Mouse (Mus musculus): ENCODE results near the gene Kdm5a. TPM values are rescaled to one million over a fixed set of nuclear protein-coding genes. Genes with fewer than 3 reads are reported as not detected.
A peak's percentile ranks its signal among the peaks of the same experiment; 100 is the strongest.

Kdm5a gene
- total and polyA plus RNA-seq, 3 experiments, result 20.8 to 35.8 (median 29.3) TPM

GRCm38 (mm10) chr6:120482756-120483155 is 118.8 kb downstream of the Kdm5a start:
- H3K4me2 ChIP-seq (ENCODE audit: insufficient read depth, low read depth, poor library complexity, severe bottlenecking), result no peak overlapping the region
- peaks cover 52 to 72% of the 10 kb centered on the region in 2 experiments for H3K36me3 ChIP-seq (replicated peaks in 1 of 2; ENCODE audit: control insufficient read depth in 1 of 2, insufficient read depth in 1 of 2, low read length in 1 of 2)
- TF ChIP-seq MAZ (IDR thresholded peaks at IDR 0.05; ENCODE audit: low read depth, low read length), result no peak
- TF ChIP-seq MXI1 (IDR thresholded peaks at IDR 0.05; ENCODE audit: low read depth, low read length), result no peak
- TF ChIP-seq RCOR1 (conservative IDR thresholded peaks at IDR 0.05; ENCODE audit: low read depth, low read length), result no peak
- no peak for TF ChIP-seq ZNF384 (IDR thresholded peaks at IDR 0.05; ENCODE audit: low read depth, low read length)
- no peak for TF ChIP-seq MEF2A (IDR thresholded peaks at IDR 0.05; ENCODE audit: borderline replicate concordance, low read depth, low read length)
- no peak for TF ChIP-seq ZKSCAN1 (IDR thresholded peaks at IDR 0.05; ENCODE audit: borderline replicate concordance, low read depth, low read length)
- TF ChIP-seq MAFK (IDR thresholded peaks at IDR 0.05; ENCODE audit: insufficient replicate concordance, low read length), result no peak
- TF ChIP-seq USF1 (IDR thresholded peaks at IDR 0.05; ENCODE audit: low read depth, low read length), result no peak
- no peak for TF ChIP-seq JUN (IDR thresholded peaks at IDR 0.05; ENCODE audit: insufficient read depth, low read depth, low read length)
- TF ChIP-seq ELF1 (IDR thresholded peaks at IDR 0.05; ENCODE audit: low read depth, low read length), result no peak
- no peak for TF ChIP-seq CHD1 (IDR thresholded peaks at IDR 0.05; ENCODE audit: low read depth, low read length)
- no peak for TF ChIP-seq NELFE (IDR thresholded peaks at IDR 0.05; ENCODE audit: low read depth, low read length)
- no peak for TF ChIP-seq ZMIZ1 (IDR thresholded peaks at IDR 0.05; ENCODE audit: low read depth, low read length)
- no peak for TF ChIP-seq EP300 (IDR thresholded peaks at IDR 0.05; ENCODE audit: low read length)
- no peak for TF ChIP-seq PAX5 (IDR thresholded peaks at IDR 0.05; ENCODE audit: low read length)
- no peaks in the 10 kb centered on the region for H3K27me3 ChIP-seq (replicated peaks)
- dilution Hi-C loops (cut with MboI; ENCODE audit: extremely low pct_ligation_motif_present, extremely low pct_unique_long_range_greater_than_20kb, low sequenced_read_pairs) (no loop called here), in situ Hi-C loops (cut with MboI; ENCODE audit: low pct_ligation_motif_present, low pct_unique_long_range_greater_than_20kb, low sequenced_read_pairs) (loop anchor here (10.0 kb wide), 1 partner anchor 48 kb away; no protein-coding TSS in a partner anchor)
- no peak for DNase-seq (ENCODE audit: extremely low read depth)
- no peaks in the 10 kb centered on the region for H3K79me2 ChIP-seq (replicated peaks; ENCODE audit: control insufficient read depth, extremely low read depth, insufficient read depth, poor library complexity, severe bottlenecking)
- no peaks in the 10 kb centered on the region for H3K9me3 ChIP-seq (replicated peaks; ENCODE audit: low read length)
- no peak overlapping the region for H3K27ac ChIP-seq (ENCODE audit: insufficient read depth, low read depth)
- peaks cover 0 to 20% of the 10 kb centered on the region in 2 experiments; a peak in 2 of 4 replicates for H3K4me1 ChIP-seq (ENCODE audit: control insufficient read depth in 1 of 2, insufficient read depth in 2 of 2)
- no peak overlapping the region for H3K9ac ChIP-seq (ENCODE audit: insufficient read depth, low read depth)
- no peak overlapping the region for H3K4me3 ChIP-seq (replicated peaks in 1 of 3; ENCODE audit: low read depth in 2 of 3, low read length in 2 of 3, poor library complexity in 1 of 3)

GRCm38 (mm10) chr6:120483211-120483626 is 119.3 kb downstream of the Kdm5a start:
- peak; percentile 61 for DNase-seq (ENCODE audit: extremely low read depth)
- H3K4me3 ChIP-seq (replicated peaks in 1 of 3; ENCODE audit: low read depth in 2 of 3, low read length in 2 of 3, poor library complexity in 1 of 3), result no peak overlapping the region
- H3K36me3 ChIP-seq (replicated peaks in 1 of 2; ENCODE audit: control insufficient read depth in 1 of 2, insufficient read depth in 1 of 2, low read length in 1 of 2), result peaks cover 47 to 68% of the 10 kb centered on the region in 2 experiments
- H3K9ac ChIP-seq (ENCODE audit: insufficient read depth, low read depth), result no peak overlapping the region
- no peak for TF ChIP-seq JUND (conservative IDR thresholded peaks at IDR 0.05; ENCODE audit: low read depth, low read length)
- TF ChIP-seq UBTF (IDR thresholded peaks at IDR 0.05; ENCODE audit: low read depth, low read length), result no peak
- no peak for TF ChIP-seq ZC3H11A (IDR thresholded peaks at IDR 0.05; ENCODE audit: low read depth, low read length)
- no peak for TF ChIP-seq POLR2AphosphoS2 (IDR thresholded peaks at IDR 0.05; ENCODE audit: low read depth, low read length)
- no peak for TF ChIP-seq MAZ (IDR thresholded peaks at IDR 0.05; ENCODE audit: low read depth, low read length)
- no peak for TF ChIP-seq USF2 (conservative IDR thresholded peaks at IDR 0.05; ENCODE audit: low read depth, low read length)
- no peak for TF ChIP-seq PAX5 (IDR thresholded peaks at IDR 0.05; ENCODE audit: low read length)
- TF ChIP-seq RAD21 (IDR thresholded peaks at IDR 0.05; ENCODE audit: low read depth, low read length), result peak; percentile 78
- no peak for TF ChIP-seq ZKSCAN1 (IDR thresholded peaks at IDR 0.05; ENCODE audit: borderline replicate concordance, low read depth, low read length)
- TF ChIP-seq IRF4 (IDR thresholded peaks at IDR 0.05; ENCODE audit: low read depth, low read length), result no peak
- peak; percentile 74 for TF ChIP-seq SMC3 (IDR thresholded peaks at IDR 0.05; ENCODE audit: low read depth, low read length)
- no peak for TF ChIP-seq ZMIZ1 (IDR thresholded peaks at IDR 0.05; ENCODE audit: low read depth, low read length)
- TF ChIP-seq MXI1 (IDR thresholded peaks at IDR 0.05; ENCODE audit: low read depth, low read length), result no peak
- no peak for TF ChIP-seq NELFE (IDR thresholded peaks at IDR 0.05; ENCODE audit: low read depth, low read length)
- no peak for TF ChIP-seq MEF2A (IDR thresholded peaks at IDR 0.05; ENCODE audit: borderline replicate concordance, low read depth, low read length)
- TF ChIP-seq MAX (IDR thresholded peaks at IDR 0.05; ENCODE audit: low read length), result no peak
- no peak for TF ChIP-seq CHD1 (IDR thresholded peaks at IDR 0.05; ENCODE audit: low read depth, low read length)
- no peak for TF ChIP-seq ZNF384 (IDR thresholded peaks at IDR 0.05; ENCODE audit: low read depth, low read length)
- peak; percentile 69 to 83 for TF ChIP-seq CTCF (conservative IDR thresholded peaks at IDR 0.05 in 1 of 2, IDR thresholded peaks at IDR 0.05 in 1 of 2; ENCODE audit: low read depth in 2 of 2, low read length in 2 of 2)
- TF ChIP-seq HCFC1 (IDR thresholded peaks at IDR 0.05; ENCODE audit: low read depth, low read length), result no peak
- TF ChIP-seq MYC (IDR thresholded peaks at IDR 0.05; ENCODE audit: low read depth, low read length), result no peak
- H3K4me1 ChIP-seq (ENCODE audit: control insufficient read depth in 1 of 2, insufficient read depth in 2 of 2), result peaks cover 0 to 21% of the 10 kb centered on the region in 2 experiments; a peak in 2 of 4 replicates
- H3K9me3 ChIP-seq (replicated peaks; ENCODE audit: low read length), result no peaks in the 10 kb centered on the region
- in situ Hi-C loops (cut with MboI; ENCODE audit: low pct_ligation_motif_present, low pct_unique_long_range_greater_than_20kb, low sequenced_read_pairs), result loop anchor here (10.0 kb wide), 1 partner anchor 48 kb away; no protein-coding TSS in a partner anchor
- dilution Hi-C loops (cut with MboI; ENCODE audit: extremely low pct_ligation_motif_present, extremely low pct_unique_long_range_greater_than_20kb, low sequenced_read_pairs), result no loop called here
- no peak overlapping the region for H3K27ac ChIP-seq (ENCODE audit: insufficient read depth, low read depth)
- no peaks in the 10 kb centered on the region for H3K27me3 ChIP-seq (replicated peaks)
- no peaks in the 10 kb centered on the region for H3K79me2 ChIP-seq (replicated peaks; ENCODE audit: control insufficient read depth, extremely low read depth, insufficient read depth, poor library complexity, severe bottlenecking)
- H3K4me2 ChIP-seq (ENCODE audit: insufficient read depth, low read depth, poor library complexity, severe bottlenecking), result no peak overlapping the region
